Mouse (Mus musculus) stomach, postnatal 0 days (tissue): ENCODE data around the gene Mettl8.

ENCODE experiments used
- CTCF ChIP-seq: IDR thresholded peaks from 2 replicates; pipeline ENCODE4 v1.5.1; 2016; ENCODE audit warnings: antibody characterized with exemption, low read depth, mild to moderate bottlenecking, moderate library complexity
- EP300 ChIP-seq: optimal IDR thresholded peaks from 2 replicates; pipeline ENCODE3; 2016; ENCODE audit warnings: antibody characterized with exemption

DNA sequence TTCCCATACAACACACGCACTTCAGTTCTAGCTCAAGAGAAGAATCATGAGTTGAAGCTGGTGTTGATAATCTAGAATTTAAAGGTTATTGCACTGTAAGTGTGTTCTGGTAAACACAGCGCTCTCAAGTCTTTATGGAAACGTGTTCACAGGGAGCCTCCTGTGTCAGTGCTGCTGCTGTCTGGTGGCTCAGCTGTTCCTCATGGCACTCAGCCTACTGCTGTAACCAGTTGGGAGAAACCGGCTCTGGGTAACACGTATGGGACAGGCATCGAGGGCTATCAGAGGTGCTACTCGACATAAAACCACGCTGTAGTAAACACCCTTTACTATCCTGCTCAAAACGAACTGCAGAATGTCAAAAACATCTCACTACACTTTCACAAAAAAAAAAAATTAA is 36.1 kb downstream of the Mettl8 start:
- TF ChIP-seq CTCF (no peak), EP300 (no peak)
